Mouse (Mus musculus) spleen, embryonic (tissue): Measurements from ENCODE around the gene Ostm1.

Experiments
- CTCF ChIA-PET: fragments of 350-600 bp; sonication (Branson Sonifier 250); formaldehyde crosslinking; loops from one replicate; lab custom pipeline; 2022; lab: Charles Lee

Ostm1 gene

DNA sequence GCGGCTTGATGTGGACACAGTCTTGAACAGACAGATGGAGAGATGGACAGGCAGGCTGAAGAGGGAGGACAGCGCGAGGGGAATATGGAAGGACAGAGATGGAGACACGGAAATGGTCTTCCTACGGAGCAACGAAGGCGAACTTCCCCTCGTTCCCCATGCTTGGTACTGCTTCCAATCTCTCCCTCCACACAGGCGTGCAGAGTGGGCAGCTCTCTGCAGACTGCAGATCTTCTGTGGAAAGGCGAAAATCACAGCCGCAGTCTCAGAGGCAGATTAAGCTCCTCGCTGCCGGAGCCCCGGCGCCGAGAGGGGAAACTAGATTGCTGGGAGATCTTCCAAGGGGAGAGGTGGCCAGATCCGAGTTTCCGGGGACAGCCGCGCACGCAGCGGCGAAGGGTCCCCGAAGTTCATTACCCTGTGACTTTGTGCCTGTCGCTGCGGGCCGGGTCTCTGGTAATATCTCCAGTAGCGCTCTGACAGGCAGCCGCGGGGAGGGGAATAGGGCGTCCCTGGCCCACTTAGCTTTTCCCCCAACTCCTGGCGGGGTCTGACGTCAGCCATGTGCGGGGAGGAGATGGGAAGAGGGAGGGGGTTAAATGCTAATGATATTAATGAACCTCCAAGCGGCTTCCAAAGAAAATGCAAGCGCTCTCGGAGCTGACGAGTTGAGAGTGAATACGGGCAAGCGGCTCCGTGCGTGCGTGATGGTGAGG lies at the start of gene Ostm1, which contains the start of gene Nr2e1:
TSS of gene Ostm1 (plus strand) at position 666 of the 716 bp plus-strand sequence.
TSS of gene Nr2e1 (minus strand) at position 476 of the 716 bp plus-strand sequence.
- CTCF ChIA-PET = no interaction called here

DNA sequence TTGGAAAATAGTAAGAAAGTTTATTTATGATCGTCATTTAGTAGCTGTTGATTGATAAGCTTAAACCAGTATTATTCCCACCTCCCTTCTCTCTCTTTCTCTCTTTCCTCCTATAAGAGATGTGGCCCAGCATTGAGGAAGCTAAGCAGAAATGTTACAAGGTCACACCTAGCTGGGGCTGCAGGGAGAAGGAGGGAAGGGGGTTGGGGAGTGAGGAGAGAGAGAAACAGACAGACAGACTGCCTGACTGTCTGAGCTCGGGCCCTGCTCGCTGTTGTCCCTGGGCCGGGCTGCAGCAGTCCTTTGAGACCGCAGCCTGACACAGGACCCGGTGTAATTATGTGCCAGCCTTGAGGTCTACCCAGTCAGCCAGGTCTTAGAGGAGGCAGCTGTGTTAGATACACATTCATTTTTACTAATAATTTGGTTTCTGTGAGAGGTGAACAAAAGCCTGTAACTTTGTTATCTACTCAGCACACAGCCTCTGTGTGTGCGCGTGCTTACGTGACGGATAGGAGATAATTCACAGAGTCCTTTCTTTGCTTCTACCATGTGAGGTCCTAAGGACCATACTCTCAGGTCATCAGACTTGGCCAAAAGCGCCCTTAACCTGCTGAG lies 49.7 kb upstream of the Ostm1 start:
- CTCF ChIA-PET = no interaction called here

DNA sequence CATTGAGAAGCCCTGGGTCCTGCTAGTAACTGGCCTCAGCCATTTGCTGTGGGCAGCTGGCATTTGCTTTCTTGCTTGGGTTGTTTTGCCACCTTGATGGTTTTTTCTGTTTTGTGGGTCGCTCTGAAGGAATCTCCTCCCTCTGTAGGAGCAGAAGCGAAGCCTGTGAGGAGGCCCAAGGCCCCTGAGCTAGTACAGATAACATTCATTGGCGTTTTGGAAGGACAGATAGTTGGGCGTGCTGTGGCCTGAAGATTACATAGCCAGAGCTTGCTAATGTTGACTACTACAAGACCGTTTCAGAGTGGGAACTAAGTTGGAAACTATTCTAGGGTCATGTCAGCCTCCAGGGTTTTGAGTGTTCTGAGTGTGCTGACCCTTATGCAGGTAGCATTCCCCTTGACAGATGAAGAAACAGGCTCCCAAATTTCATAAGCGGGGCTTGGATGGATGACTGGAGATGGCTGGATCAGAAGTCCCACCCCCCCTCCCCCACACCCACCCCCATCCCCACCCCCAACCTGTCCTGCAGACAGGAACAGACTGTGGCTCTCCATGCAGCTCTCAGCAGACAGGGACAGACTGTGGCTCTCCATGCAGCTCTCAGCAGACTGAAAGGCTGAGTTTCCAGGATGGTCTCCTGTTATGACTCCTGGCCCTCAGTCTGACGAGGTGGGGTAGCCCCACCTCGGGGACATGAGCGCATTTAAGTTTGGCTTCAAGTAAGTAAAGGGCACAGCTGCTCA lies 45.9 kb upstream of the Ostm1 start:
- CTCF ChIA-PET = no interaction called here

DNA sequence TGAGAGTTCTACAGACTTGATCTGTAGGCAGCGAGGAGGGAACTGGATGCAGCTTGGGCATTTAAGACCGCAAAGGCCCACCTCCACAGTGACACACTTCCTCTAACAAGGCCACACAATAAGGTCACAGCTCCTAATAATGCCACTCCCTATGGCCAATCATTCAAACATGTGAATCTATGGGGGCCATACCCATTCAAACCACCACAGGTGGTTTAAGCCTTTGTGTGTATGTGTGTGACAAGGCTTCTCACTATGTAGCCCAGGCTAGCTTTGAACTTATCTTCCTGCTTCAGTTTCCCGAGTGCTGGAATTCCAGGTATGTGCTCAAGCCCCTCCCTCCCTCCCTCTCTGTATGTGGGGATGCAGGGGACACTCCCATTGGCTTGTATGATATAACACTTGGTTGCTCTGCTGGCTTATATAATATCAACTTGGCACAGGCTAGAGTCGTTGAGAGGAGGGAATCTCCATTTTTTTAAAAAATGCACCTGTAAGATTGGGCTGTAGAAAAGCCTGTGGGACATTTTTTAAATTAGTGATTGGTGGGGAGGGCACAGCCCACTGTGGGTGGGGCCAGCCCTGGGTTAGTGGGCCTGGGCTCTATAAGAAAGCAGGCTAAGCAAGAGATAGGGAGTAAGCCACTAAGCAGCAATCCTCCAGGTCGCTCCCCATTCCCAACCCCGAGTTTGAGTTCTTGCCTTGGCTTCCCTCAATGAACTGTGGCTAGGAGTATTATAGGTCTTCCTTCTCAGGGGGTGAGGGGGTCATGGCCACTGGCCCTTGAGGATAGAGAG lies 37.7 kb upstream of the Ostm1 start:
- CTCF ChIA-PET = no interaction called here

DNA sequence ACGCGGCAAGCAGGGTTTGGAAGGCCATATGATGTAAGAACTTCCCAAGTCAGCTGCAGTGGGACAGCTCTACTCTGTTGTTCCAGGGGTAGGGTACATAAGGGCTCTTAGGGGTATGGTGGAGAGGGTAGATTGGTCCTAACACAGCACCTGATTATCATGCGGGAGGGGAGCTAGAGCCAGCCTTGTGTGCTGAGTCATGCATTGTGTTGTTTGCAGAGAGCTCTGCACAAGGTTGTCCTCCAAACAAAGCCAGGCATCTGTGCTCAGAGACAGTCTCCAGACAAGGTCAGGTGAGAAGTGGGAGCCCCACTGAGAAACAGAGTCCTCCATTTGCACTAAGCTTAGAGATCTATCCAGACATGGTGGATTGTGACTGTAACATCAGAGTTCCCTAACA lies 37.1 kb upstream of the Ostm1 start:
- CTCF ChIA-PET = no interaction called here

DNA sequence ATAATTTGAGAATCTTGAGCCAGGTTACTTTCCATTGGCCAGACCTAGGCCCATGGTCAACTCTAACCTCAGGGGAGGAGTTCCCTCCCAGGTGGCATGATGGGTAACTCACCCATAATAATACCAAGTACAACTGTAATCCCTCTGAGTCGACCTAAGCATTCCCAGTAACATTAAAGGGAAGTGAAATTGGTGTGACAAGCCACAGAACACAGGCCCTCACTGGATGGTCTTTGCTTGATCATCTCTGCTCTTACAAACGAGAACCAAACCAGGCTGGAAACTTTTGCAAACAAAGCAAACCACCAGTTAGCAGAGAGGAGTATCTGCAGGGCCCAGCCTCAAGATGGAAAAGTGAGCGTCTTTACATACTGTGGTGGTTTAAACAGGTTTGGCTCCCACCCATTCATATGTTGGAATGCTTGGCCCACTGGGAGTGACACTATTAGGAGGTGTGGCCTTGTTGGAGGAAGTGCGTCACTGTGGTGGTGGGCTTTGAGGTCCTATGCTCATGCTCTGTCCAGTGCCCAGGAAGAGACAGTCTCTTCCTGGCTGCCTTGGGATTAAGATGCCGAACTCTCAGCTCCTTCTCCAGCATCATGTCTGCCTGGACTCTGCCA lies 23.9 kb upstream of the Ostm1 start:
- CTCF ChIA-PET = no interaction called here

DNA sequence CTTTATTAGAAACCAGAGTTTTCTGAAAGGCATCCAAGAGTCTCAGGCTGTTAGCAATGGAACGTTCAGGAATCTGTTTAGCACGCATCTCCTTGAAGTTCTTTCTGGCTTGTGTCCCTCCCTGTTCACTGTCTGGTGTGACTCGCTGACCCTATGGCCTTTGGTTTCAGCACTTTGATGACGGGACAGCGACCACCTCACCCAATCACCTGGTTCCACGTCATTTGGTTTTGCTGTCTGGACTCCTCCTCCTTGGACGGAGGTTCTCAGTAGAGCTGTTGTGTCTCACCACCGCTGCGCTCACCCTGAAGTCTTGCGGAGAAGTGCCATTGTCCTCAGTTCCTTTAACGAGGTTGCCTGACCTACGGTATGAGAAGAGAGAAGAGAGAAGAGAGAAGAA lies 21.4 kb upstream of the Ostm1 start:
- CTCF ChIA-PET = no interaction called here

DNA sequence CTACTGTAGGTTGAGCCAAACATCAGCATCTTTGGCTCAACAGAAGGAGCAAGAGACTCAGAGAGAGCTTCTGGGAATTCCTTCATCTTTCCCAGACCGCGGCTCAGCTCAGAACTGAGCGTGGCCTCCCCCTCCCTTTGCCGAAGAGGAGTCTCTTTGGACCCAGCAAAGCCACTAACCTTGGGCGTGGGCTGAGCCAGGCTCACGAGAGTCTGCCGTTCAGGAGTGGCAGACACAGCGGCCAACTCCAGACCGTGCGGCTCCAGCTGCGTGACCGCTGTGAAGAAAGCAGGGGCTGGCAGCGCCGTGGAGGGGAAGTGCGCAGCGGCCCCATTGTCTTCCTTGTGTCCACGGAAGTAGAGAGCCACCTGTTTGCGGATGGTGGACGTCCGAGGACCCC lies 11.1 kb upstream of the Ostm1 start:
- CTCF ChIA-PET = interaction anchor here (0.6 kb wide), 1 partner anchor 15 kb away, joined by 3 read pairs; no protein-coding TSS in a partner anchor

DNA sequence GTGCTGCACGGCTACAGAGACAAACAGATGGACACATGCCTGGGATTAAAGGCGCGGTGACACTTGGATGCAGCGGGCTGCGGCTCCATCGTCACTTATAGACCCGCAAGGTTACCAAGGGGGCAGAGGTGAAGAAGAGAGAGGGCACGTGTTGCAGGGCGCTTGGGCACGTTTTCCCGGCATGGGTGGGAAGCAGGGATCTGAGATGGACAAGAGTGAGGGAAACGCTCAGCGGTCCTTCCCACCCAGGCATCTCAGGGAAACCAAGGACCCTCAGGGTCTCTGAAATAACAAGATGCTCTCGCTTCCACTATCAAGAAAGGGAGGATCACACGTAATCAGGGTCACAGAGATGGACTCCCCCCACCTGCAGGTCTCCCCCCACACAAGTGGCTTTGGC lies 10.7 kb upstream of the Ostm1 start:
- CTCF ChIA-PET = no interaction called here

DNA sequence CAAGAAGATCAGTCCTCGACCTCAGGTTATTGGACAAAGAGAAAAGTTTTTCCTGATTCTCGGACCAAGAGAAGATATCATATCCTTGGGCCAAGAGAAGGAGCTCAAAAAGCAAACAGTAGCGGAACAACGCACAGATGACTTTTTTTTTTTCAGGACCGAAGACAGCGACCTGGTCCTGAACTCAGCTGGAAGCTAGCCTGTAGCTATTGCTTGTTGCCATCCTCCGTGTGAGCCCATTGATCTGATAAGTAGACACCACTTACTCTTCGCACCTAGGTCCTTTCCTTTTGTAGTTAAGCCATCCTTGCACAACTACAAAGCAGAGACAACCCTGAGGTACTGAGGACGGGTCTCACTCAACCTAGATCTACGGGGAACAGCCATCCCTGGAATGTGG lies 9.0 kb upstream of the Ostm1 start:
- CTCF ChIA-PET = no interaction called here

DNA sequence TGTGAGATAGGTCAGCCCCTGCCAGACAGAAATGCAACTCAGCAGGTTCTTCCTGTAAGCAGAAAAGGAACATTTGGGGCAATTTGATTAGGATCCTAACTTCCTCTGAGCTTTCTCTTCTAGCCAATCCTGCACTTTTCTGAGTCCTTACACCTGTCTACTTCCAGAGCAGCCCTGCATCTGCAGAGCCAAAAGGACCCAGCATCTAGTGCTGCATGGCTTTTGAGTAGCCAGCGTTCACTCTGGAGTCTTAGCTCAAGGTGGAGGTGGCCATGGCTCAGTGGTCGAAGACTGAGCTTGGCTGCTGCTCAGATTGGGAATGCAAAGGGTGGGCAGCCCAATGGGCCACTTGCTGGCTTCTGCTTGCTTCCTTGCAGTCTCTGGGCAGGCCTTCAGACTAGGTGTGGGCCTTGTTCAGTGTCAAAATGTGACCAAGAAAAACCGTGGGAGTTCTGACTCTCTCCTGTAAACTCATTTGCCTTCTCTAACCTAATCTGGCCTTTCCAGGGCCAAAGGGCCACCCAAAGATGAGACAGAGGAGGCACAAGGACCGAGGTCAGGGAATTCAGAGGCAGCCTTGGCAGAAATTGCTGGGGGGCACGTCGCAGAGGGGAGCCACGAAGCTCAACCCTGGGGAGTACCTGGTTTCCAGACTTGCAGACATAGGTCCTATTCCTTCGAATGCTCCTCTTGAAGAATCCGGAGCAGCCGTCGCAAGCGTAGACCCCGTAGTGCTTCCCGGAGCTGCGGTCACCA lies 5.9 kb upstream of the Ostm1 start:
- CTCF ChIA-PET = interaction anchor here (0.6 to 0.8 kb wide), 2 partner anchors 124 to 966 kb away, joined by 5 to 7 read pairs; no protein-coding TSS in a partner anchor

DNA sequence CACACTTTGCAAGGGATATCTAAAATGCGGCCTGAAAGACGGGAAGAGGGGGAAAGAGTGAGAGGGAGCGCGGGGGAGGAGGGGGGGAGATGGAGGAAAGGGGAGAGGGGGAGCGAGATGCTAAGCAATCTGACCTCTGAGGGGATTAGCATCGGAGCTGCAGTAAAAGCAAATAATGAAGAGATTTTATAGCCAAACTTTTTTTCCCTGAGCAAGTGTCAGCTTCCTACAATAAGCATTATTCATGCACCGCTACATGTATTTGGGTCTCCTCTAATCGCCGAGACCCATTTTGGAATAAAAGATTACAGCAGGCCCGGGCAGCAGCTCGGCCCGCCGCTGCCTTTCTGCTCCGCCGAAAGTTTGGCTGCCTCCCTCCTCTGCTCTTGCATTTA lies 5.3 kb upstream of the Ostm1 start:
- CTCF ChIA-PET = interaction anchor here (0.6 to 0.8 kb wide), 2 partner anchors 124 to 965 kb away, joined by 5 to 7 read pairs; no protein-coding TSS in a partner anchor

DNA sequence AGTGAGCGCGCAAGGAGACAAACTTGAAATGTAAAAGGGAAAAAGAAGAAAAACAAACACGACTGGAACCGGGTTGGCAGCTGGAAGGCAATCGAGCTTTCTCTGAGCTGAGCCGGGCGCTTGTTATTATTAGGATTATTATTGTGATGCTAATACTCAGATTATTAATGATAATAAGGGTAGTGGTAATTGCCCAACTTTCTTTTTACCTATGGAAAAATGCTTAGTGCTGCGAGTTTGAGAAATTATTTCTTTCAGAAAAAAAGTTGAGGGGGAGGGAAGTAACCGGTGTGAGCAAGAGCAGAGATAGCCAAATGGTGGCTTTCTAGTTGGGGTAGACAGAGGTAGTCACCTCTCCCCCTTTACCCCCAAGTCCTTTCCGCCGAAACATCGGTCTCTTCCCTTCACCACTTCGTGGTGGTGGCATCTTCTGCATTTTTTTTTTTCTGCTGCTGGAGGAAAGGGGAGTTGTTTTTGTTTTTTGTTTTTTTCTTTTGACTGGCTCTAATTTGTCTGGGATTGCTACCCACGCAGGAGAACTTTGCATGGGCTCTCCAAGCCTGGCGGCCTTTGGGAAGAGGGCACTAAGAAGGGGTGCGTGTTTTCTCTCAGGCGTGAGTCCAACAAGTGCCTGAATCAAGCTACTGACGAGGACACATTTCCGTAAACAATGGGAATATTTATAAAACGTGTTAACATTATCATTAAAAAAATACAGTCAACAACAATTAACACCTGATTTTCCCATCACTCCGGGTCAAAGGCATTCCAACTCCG lies 4.7 kb upstream of the Ostm1 start:
- CTCF ChIA-PET = interaction anchor here (0.6 kb wide), 1 partner anchor 964 kb away, joined by 5 read pairs; no protein-coding TSS in a partner anchor

DNA sequence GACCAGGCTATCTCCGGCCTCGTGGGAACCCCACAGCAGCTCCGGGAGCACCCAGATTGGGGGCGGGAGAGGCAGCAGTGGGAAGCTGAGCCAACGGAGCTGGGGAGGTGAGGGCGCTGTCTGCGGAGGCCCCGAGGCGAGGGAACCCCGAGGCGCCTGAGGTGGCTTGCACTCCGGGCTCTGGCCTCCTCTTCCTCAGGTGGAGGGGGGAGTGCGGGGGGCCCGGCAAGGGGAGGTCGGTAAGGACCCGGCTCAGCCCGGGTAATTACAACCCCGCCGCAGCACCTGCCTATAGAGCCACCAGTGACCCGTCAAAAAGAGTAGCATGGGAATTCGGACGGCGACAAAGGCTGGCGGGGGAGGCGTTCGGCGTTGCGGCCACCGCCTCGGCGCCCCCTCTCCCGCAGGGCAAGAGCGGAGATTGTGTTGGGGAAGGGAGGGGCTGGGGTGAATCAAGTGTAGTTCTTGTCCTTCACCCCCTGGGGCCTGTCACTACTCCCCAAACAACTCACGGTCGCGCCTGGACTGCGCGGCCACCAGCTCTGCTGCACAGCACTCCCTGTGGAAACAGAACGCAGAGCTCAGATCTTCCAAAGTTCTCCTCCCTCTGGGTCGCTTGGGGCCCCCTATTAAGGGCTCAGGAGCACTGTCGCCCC lies 4.0 kb upstream of the Ostm1 start:
- CTCF ChIA-PET = no interaction called here

DNA sequence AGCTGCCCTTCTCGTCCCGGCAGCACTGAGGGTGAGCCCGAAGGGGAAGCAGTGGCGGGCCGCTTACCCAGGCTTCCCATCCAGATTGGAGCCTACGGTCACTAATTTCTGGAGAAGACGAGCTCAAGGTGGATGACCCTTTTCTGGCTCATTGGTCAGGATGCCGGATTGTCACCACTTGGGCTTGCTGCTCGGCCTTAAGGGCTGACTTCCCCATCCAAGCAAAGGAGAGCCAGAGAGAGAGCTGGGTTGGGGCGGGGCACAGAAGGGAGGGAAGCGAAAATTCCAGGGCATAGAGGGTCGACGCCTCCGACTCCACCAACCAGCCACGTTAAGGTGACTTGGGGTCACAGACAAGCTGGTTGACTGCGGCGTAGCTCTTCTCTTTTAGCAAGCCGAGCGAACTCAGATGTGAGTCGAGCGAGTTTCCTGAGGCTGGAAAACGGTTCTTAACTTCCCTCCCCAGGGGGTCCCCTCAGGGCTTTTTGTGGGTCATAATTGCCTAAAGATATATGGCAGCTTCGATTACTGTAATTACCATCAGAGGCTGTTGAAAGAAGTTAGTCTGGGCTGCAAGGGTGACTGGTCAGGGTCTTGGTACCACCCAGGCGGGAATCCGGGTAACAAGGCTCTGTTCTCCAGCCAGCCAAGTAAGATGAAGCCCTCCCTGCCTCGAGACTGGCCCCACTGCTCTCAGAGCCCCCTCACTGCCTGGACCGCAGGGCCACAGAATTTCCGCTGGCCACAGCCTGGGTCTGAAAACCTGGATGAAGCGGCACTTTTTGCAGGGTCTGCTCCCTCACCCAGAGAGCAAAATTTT lies 3.3 kb upstream of the Ostm1 start:
- CTCF ChIA-PET = no interaction called here

DNA sequence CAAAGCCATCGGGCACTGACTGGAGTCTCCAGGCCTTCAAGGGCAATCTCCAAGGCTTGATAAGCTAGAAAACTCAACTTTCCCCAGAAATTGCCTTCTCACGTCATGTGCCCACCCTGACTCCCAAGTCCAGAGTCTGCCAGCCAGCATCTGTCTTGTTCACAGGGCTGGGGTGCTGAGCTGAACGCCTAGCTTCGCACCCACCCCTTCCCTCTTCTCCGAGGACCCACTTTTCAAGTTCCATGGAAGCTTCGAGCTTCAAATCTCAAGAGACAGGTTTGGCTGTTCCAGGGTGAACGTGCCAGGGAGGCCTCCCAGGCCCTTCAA lies 2.7 kb upstream of the Ostm1 start:
- CTCF ChIA-PET = interaction anchor here (0.7 kb wide), 1 partner anchor 275 kb away, joined by 4 read pairs; no protein-coding TSS in a partner anchor

DNA sequence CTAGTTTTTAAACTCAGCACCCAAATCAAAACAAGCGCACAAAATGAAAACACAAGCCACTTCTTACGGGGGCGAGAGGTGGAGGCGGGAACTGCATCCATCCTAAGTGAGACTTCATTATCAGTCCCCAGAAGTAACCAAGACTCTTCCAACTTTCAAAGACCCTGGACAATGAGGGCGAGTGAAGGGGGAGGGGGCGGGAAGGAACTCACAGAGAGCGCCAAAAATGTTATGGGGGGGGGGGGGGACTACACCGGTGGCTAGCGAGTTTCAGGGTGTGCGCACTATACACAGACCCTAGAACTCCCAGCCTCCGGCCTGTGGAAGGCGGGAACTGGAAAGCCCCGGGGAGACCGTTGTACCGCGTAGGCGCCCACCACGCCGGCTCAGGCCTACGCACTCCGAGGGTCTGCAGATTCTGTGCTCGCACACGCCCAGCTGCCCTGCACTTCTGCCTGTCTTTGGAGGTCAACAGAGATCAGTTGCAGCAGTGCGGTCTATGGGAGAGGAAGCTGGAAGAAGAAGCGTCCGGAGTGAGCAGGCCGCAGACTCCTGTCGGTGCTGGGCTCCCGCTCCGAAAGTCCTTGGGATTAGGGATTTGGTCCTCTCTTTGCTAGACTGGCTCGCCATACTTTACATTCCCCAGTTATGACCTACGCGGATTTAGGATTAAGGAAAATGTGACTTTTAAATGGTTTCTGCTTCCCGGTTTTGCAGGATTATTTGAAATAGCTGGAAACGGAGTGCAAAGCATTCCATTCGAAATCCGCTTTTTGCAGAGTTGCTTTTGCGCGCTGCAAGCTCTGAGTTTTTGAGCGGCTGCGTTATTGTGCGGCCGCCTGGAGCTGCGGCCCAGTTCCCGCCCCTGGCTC lies 1.7 kb upstream of the Ostm1 start:
- CTCF ChIA-PET = interaction anchor here (0.6 to 0.7 kb wide), 2 partner anchors 60 to 274 kb away, joined by 3 to 4 read pairs; no protein-coding TSS in a partner anchor
